Mouse (Mus musculus) C2C12 (cell line): ENCODE results near the gene Mettl24.

Experiments used
- CTCF ChIP-seq: IDR thresholded peaks from one replicate; pipeline ENCODE4 v1.5.1; 2011; ENCODE audit not compliant: control insufficient read depth, insufficient read depth, insufficient read length
- MAX ChIP-seq: IDR thresholded peaks from one replicate; pipeline ENCODE4 v1.6.1; 2011; ENCODE audit warnings: mild to moderate bottlenecking, control low read depth
- MYOD1 ChIP-seq: IDR thresholded peaks from one replicate; pipeline ENCODE4 v1.6.1; 2011; ENCODE audit warnings: low read depth; ENCODE audit not compliant: control insufficient read depth, insufficient read length
- USF1 ChIP-seq: IDR thresholded peaks from one replicate; pipeline ENCODE4 v1.6.1; 2011; ENCODE audit warnings: low read depth, mild to moderate bottlenecking, control low read depth, moderate library complexity

DNA sequence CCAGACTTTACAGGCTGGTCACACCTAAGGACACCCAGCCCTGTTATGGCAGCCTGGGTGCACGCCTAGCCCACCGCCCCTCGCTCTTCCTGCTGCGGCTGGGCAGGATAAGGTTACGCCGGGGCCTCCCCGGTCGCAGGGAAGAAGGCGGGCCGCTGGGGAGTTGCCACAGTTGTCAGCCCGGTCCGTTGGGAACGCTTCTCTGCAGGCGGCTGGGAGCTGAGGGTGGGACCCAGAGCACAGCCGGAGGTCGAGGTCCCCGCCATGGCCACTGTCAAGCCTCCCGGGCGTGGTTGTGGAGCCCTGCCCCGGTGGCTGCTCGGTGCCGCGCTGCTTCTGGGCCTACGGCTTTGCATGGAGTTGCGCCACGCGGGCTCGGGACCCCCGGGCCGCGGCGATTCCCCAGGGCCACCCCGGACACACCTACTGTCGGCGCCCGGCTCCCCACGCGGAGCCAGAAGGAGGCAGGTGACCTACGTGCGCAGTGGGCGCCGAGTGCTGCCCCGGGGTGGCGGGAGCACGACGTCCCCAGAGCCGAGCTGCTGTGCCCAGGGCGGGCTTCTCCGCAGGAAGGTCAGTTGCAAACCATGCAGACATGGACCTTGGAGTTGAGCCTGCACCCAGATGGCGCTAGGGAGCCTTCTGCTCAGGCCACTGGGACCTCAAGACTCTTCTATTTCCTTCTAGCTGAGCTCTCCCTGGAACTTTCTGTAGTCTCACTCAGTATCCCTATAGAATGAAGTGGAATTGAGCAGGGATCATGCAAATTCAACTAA, at the start of gene Mettl24:
- peak; percentile 54 for TF ChIP-seq CTCF
- TF ChIP-seq USF1: no peak
- TF ChIP-seq MAX: no peak
- TF ChIP-seq MYOD1: no peak
